Mouse (Mus musculus) limb, embryonic 11.5 days (tissue): Measurements from ENCODE around the gene Pdzd3. TPM values are rescaled to one million over a fixed set of nuclear protein-coding genes. Genes with fewer than 3 reads are reported as not detected.

Experiments used
- ATAC-seq: fragments of 200-750 bp; cut with Nextera tagmentation; 2 replicates; pipeline ENCODE4 v1.8.0; 2017; ENCODE audit warnings: low read depth; ENCODE audit not compliant: insufficient number of reproducible peaks, low FRiP score, low TSS enrichment
- DNase-seq: peaks from one replicate; pipeline ENCODE4 v3.0.0-alpha.2; 2015; ENCODE audit warnings: low spot score
- H3K27ac ChIP-seq: fragments of 300-500 bp; sonication (generic); replicated peaks from 2 replicates; pipeline ENCODE4 v1.5.1; 2014; ENCODE audit warnings: low read depth, mild to moderate bottlenecking, low read length
- H3K27me3 ChIP-seq: fragments of 300-500 bp; sonication (generic); 2 replicates; pipeline ENCODE4 v1.6.1; 2014; ENCODE audit warnings: mild to moderate bottlenecking, low read length, mixed read lengths; ENCODE audit not compliant: control insufficient read depth, insufficient read depth
- H3K36me3 ChIP-seq: fragments of 300-500 bp; sonication (generic); 2 replicates; pipeline ENCODE4 v1.6.1; 2014; ENCODE audit warnings: mild to moderate bottlenecking, low read length, moderate library complexity, mixed read lengths; ENCODE audit not compliant: control insufficient read depth, insufficient read depth
- H3K4me1 ChIP-seq: fragments of 300-500 bp; sonication (generic); 2 replicates; pipeline ENCODE4 v1.6.1; 2014; ENCODE audit warnings: low read length, mixed read lengths; ENCODE audit not compliant: control insufficient read depth, insufficient read depth
- H3K4me2 ChIP-seq: fragments of 300-500 bp; sonication (generic); 2 replicates; pipeline ENCODE4 v1.6.1; 2014; ENCODE audit warnings: low read depth, mild to moderate bottlenecking, moderate library complexity; ENCODE audit not compliant: severe bottlenecking
- H3K4me3 ChIP-seq: fragments of 300-500 bp; sonication (generic); 2 replicates; pipeline ENCODE4 v1.5.1; 2014; ENCODE audit warnings: low read depth, low read length
- H3K9ac ChIP-seq: fragments of 300-500 bp; sonication (generic); 2 replicates; pipeline ENCODE4 v1.6.1; 2014; ENCODE audit warnings: mild to moderate bottlenecking, low read length
- H3K9me3 ChIP-seq: fragments of 300-500 bp; sonication (generic); 2 replicates; pipeline ENCODE4 v1.6.1; 2016; ENCODE audit warnings: low read length; ENCODE audit not compliant: control insufficient read depth
- WGBS: fragments of 180-500 bp; shearing (Covaris S2); extraction: QIAGEN DNeasy Blood & Tissue Kit; methylation state at CpG from one replicate; pipeline ENCODE4 v1.1.7; 2014; 5-methylcytosine and 5-hydroxymethylcytosine counted together
- polyA plus RNA-seq: library from polyadenylated mRNA; unstranded; fragments of >200 nt; fragmentation: Nextera tagmentation; extraction: Ambion mirVana; gene quantifications from 2 replicates; pipeline ENCODE4 v1.2.1, GENCODE M21; 2014

Pdzd3 gene
- polyA plus RNA-seq, 1 experiment from 2014 or later: 0.08 TPM

DNA sequence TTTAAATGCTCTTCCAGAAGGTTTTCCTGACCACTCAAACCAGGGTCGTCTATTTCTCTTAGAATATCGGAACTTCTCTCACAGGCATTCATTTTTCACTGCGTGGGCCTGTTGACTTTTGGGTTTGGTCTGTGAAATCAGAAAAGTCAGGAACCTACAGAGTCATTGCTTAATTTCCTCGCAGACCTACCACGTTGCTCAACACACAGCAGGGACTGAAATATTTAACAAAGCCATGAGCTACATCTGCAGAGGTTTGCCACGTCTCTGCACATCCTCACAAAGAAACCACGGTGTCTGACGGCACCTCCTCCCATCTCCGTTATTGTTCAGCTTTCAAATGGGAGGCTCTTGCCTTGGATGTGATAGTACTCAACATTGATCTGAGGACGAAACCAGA lies 7.7 kb upstream of the Pdzd3 start:
- WGBS: 87% methylated on average over 10 of the region's 10 CpGs
- ATAC-seq: no peak
- H3K4me1 ChIP-seq: peaks cover 12% of the 10 kb centered on the region

DNA sequence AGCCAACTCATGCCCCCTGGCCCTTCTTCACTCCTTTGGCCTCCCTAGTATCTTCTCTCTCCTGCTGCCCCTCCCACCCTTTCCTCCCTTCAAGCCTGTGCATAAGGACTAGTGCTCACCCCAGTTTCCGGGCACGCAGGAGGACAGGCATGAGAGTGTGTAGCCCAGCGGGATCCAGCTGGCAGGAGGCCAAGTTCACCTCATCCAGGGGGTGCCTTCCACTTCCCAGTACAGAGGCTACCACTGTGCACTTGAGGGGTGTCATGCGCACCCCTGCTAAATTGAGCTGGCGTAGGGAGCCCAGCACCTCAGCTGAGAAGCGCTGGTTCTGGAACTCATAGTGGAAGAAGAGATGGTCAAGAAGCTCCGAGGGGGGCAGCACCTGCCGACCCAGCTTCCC lies 4.9 kb upstream of the Pdzd3 start:
- DNase-seq (no peak), ATAC-seq (no peak)
- no peak overlapping the region for H3K4me2 ChIP-seq
- H3K9me3 ChIP-seq: no peaks in the 10 kb centered on the region
- WGBS: 87% methylated on average over 8 of the region's 8 CpGs
- H3K9ac ChIP-seq: no peak overlapping the region
- no peak overlapping the region for H3K27ac ChIP-seq
- no peaks in the 10 kb centered on the region for H3K36me3 ChIP-seq
- no peaks in the 10 kb centered on the region for H3K27me3 ChIP-seq
- peaks cover 15% of the 10 kb centered on the region for H3K4me1 ChIP-seq
- no peak overlapping the region for H3K4me3 ChIP-seq

More for the DNA sequence above, 7.7 kb upstream of the Pdzd3 start:
- Histone ChIP-seq H3K4me2 (no peak overlapping the region), H3K27me3 (no peaks in the 10 kb centered on the region), H3K9me3 (no peaks in the 10 kb centered on the region), H3K36me3 (no peaks in the 10 kb centered on the region), H3K27ac (no peak overlapping the region), H3K9ac (no peak overlapping the region), H3K4me3 (no peak overlapping the region)
- DNase-seq: no peak

DNA sequence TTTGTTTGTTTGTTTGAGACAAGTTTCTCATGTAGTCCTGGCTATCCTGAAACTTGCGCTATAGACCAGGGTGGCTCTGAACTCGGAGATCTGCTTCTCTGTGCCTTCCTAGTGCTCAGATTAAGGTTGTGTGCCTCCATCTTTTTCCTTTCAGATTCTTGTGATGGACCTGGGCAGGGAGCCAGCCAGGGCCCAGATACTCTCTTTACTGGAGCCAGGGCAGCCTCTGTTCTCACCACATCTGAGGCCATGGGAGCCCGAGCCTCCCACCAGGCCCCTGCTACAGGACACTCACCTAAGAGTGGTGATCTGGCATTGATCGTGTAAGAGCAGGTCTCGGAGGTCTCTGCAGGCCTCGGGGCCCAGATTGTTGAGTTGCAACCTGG lies 3.9 kb upstream of the Pdzd3 start:
- ATAC-seq (no peak), DNase-seq (no peak)
- Histone ChIP-seq H3K27me3 (no peaks in the 10 kb centered on the region), H3K4me1 (peaks cover 15% of the 10 kb centered on the region), H3K36me3 (no peaks in the 10 kb centered on the region), H3K9me3 (no peaks in the 10 kb centered on the region), H3K4me3 (no peak overlapping the region), H3K4me2 (no peak overlapping the region), H3K9ac (no peak overlapping the region), H3K27ac (peak overlapping the region; percentile 76; the same call in 1 of the 2 replicates)
- WGBS: 56% methylated on average over 6 of the region's 6 CpGs

DNA sequence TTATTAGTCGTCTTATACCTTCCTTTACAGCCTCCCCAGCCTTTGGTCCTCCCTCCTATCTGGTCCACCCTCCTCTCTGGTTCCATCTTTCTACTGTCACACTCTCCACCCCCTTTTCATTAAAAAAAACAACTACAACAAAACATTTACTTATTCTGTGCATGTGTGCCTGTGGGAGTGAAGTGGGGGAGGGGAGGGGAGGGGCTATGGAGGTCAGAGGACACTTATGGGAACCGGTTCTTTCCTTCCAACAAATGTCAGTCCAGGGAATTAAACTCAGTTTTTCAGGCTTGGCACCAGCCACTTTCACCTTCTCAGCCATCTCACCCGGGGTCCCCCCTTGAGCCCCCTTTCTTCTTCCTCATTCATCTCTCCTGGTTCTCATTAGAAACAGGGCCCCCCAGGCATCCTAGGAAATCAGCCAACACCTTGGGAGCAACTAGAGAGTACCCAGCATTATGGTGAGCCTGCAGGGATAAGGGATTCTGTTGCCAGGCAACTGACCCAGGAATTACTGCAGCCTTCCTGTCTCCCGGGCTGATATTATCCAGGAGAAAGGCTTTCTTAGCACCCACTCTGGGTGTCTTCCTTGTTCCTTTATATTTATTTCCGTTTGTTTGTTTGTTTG lies 3.4 kb upstream of the Pdzd3 start:
- DNase-seq: peak; percentile 59
- Histone ChIP-seq H3K4me1 (peaks cover 15% of the 10 kb centered on the region), H3K27ac (peak overlapping the region; percentile 76; the same call in 1 of the 2 replicates), H3K9ac (no peak overlapping the region), H3K9me3 (no peaks in the 10 kb centered on the region), H3K4me3 (no peak overlapping the region), H3K27me3 (no peaks in the 10 kb centered on the region), H3K36me3 (no peaks in the 10 kb centered on the region), H3K4me2 (no peak overlapping the region; the same call in 1 of the 2 replicates)
- 11% methylated on average over 5 of the region's 5 CpGs for WGBS
- ATAC-seq: no peak

DNA sequence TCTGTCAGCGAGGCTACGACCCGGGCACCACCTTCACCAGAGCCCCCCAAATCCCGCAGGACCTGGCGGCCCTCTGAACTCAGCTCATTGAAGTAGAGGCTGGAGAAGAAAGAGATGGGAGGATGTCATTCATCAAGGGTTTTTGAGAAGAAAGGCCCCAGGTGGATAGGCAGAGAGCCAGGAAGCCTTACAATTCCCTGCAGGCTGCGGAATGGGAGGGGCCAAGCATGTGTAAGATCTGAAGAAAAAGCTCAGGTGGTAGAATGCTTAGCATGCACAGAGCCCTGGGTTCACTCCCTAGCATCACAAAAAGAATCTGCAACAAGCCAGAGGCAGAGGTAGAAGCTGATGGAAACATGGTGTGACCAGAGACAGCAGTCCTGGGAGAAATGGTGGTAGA lies 2.2 kb upstream of the Pdzd3 start:
- Histone ChIP-seq H3K4me3 (no peak overlapping the region), H3K27me3 (no peaks in the 10 kb centered on the region), H3K27ac (no peak overlapping the region), H3K9ac (no peak overlapping the region), H3K4me2 (no peak overlapping the region), H3K4me1 (peaks cover 15% of the 10 kb centered on the region), H3K9me3 (no peaks in the 10 kb centered on the region), H3K36me3 (no peaks in the 10 kb centered on the region)
- ATAC-seq: no peak
- DNase-seq: no peak
- WGBS: 81% methylated on average over 6 of the region's 6 CpGs

DNA sequence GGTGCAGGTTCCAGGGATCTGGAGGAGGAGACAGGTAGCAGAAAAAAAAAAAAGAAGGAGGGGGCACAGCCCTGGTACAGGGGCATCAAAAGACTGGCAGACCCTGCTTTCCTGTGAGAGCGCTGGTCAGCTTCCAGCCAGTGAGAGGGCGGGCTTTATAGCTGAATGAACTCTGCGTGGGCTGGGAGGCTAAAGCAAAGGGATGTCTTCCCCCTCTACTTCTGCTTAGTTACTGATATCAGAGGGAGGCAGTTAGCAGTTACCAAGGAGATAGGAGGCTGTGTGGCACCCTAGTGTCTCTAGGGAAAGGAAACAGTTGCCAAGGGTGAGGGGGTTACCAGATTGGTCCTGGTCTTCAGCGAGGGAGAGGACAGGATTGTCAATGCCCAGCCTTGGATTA lies 826 bp downstream of the Pdzd3 start:
- ATAC-seq: no peak

DNA sequence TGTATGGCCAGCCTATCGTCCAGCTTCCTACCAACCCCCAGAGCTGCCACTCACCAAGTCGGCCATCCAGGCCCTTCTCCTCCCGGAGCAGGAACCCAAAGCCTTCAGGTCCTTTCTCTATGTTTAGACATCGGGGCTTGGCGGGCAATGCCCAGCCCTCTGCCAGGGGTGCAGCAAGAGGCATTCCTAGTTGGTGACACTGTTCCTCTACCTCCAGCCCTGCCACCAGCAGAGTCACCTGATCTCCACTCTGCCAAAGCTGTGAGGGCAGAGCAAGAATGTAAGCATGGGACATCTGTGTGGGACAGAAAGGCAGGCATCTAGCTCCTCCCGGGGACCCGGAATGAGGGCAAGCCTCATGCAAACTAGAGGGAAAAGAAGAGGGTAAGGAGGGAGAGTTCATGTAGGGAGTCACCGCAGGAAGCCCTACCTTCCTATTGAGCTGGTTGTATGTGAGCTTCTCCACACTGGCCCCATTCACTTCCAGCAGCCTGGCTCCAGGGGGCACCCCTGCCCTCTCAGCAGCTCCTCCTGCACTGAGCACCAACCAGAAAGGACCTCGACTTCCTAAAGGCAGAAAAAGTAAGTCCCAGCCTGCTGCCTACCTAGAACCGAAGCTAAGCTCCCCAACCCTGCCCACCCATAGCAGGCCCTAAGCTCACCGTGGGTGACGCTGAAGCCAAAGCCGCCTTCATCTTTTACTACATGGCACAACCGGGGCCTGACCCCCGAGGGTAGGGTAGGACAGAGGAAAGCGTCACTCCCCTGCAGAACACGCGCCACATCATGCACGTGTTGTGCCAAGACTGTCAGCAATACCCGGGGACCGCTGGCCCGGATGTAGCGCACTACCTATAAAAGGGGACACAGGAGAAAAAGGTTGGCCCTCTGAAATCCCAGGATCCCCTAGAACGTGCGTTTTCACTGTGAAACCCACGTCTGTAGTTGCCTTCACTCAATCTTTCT lies 1.8 kb downstream of the Pdzd3 start:
- Histone ChIP-seq H3K9me3 (no peaks in the 10 kb centered on the region), H3K4me3 (no peak overlapping the region), H3K4me1 (peaks cover 3% of the 10 kb centered on the region), H3K27me3 (no peaks in the 10 kb centered on the region), H3K4me2 (no peak overlapping the region), H3K9ac (no peak overlapping the region), H3K36me3 (no peaks in the 10 kb centered on the region), H3K27ac (no peak overlapping the region)
- ATAC-seq: 0 out of 2 replicates have a peak, but pooled peaks have one; percentile 57
- peak; percentile 70 for DNase-seq
- WGBS: 41% methylated on average over 26 of the region's 26 CpGs

More for the DNA sequence above, 826 bp downstream of the Pdzd3 start:
- Histone ChIP-seq H3K9me3 (no peaks in the 10 kb centered on the region), H3K9ac (no peak overlapping the region), H3K4me3 (no peak overlapping the region), H3K36me3 (no peaks in the 10 kb centered on the region), H3K4me2 (no peak overlapping the region), H3K27ac (no peak overlapping the region), H3K4me1 (peaks cover 13% of the 10 kb centered on the region), H3K27me3 (no peaks in the 10 kb centered on the region)
- DNase-seq: no peak
- 65% methylated on average over 4 of the region's 4 CpGs for WGBS

DNA sequence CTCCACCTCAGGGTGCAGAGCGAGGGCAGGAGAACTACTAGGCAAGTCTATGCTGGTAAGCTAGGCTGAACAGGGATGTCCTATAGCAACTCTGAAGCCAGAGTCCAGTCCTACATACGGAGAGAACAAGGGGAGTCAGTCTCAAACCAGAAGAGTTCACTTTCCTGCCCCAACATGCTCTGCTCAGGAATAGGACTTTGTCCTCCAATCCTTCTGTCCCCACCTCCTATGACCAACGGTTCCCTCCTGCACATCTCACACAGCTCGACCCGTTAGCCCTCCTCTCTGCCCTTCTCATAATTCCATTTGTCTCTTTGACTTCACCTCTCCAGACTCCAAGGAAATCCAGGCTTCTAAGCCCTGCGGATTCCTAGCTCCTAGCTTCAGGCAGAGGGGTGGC lies 3.4 kb downstream of the Pdzd3 start:
- Histone ChIP-seq H3K4me2 (no peak overlapping the region), H3K9ac (no peak overlapping the region), H3K4me1 (no peaks in the 10 kb centered on the region), H3K27me3 (no peaks in the 10 kb centered on the region), H3K36me3 (no peaks in the 10 kb centered on the region), H3K27ac (no peak overlapping the region), H3K9me3 (no peaks in the 10 kb centered on the region), H3K4me3 (no peak overlapping the region)
- WGBS: 83% methylated on average over 6 of the region's 6 CpGs
- no peak for DNase-seq
- ATAC-seq: no peak
